Mouse (Mus musculus): ENCODE results near the gene Astl. TPM values are rescaled to one million over a fixed set of nuclear protein-coding genes. Genes with fewer than 3 reads are reported as not detected.
A peak's percentile ranks its signal among the peaks of the same experiment; 100 is the strongest.
"Not testable (repeated sequence)": the region's sequence is repeated elsewhere in the genome, so short reads cannot be mapped to it uniquely, and the experiment has no call there.

Gene Astl
- not detected in 2 replicates for polyA plus RNA-seq (2016; fragmentation: Nextera tagmentation; extraction: Ambion mirVana)

GRCm38 (mm10) chr2:127338416-127338815 lies at the start of gene Astl:
Gene Astl, plus strand, starts transcription at chr2:127338639.
- Histone ChIP-seq H3K4me1 (replicated peaks) (peaks cover 17% of the 10 kb centered on the region), H3K27me3 (peaks cover 55% of the 10 kb centered on the region), H3K4me2 (peak within 1 kb of the TSS; percentile 97), H3K27ac (no peak within 1 kb of the TSS), H3K9ac (replicated peaks) (no peak within 1 kb of the TSS), H3K4me3 (replicated peaks) (0 out of 2 replicates have a peak within 1 kb of the TSS, but pooled peaks have one; percentile 55), H3K9me3 (no peaks in the 10 kb centered on the region), H3K36me3 (no peaks in the 10 kb centered on the region)
- WGBS: 87% methylated on average over 4 of the region's 4 CpGs
- ATAC-seq (ENCODE audit: insufficient number of reproducible peaks, insufficient read depth, low FRiP score, low TSS enrichment, low read depth): no peak

GRCm38 (mm10) chr2:127292250-127292649 lies 46.2 kb upstream of the Astl start:
- Histone ChIP-seq H3K27ac (no peak overlapping the region), H3K9me3 (no peaks in the 10 kb centered on the region), H3K36me3 (peaks cover 86% of the 10 kb centered on the region), H3K4me1 (replicated peaks) (no peaks in the 10 kb centered on the region), H3K4me3 (replicated peaks) (no peak overlapping the region), H3K4me2 (no peak overlapping the region), H3K27me3 (no peaks in the 10 kb centered on the region), H3K9ac (replicated peaks) (no peak overlapping the region)
- ATAC-seq (ENCODE audit: insufficient number of reproducible peaks, insufficient read depth, low FRiP score, low TSS enrichment, low read depth): no peak
- WGBS: 82% methylated on average over 4 of the region's 4 CpGs

GRCm38 (mm10) chr2:127297001-127297805 lies 41.2 kb upstream of the Astl start:
- Histone ChIP-seq H3K4me3 (replicated peaks) (no peak overlapping the region), H3K36me3 (peaks cover 88% of the 10 kb centered on the region), H3K27me3 (no peaks in the 10 kb centered on the region), H3K4me1 (replicated peaks) (no peaks in the 10 kb centered on the region; the same call in 1 of the 2 replicates), H3K4me2 (no peak overlapping the region), H3K9ac (replicated peaks) (no peak overlapping the region), H3K9me3 (no peaks in the 10 kb centered on the region), H3K27ac (no peak overlapping the region)
- no peak for ATAC-seq (ENCODE audit: insufficient number of reproducible peaks, insufficient read depth, low FRiP score, low TSS enrichment, low read depth)
- WGBS: 93% methylated on average over 7 of the region's 7 CpGs

- no peak overlapping the region for H3K4me2 ChIP-seq
- WGBS: 95% methylated on average over 1 of the region's 1 CpGs
- H3K9me3 ChIP-seq: no peaks in the 10 kb centered on the region
- H3K36me3 ChIP-seq: peaks cover 79% of the 10 kb centered on the region
- 0 out of 2 replicates have a peak overlapping the region, but pooled peaks have one; percentile 3 for H3K27ac ChIP-seq
- H3K4me3 ChIP-seq (replicated peaks): no peak overlapping the region
- no peaks in the 10 kb centered on the region for H3K27me3 ChIP-seq
- H3K4me1 ChIP-seq (replicated peaks): no peaks in the 10 kb centered on the region; the same call in 1 of the 2 replicates
- no peak for ATAC-seq (ENCODE audit: insufficient number of reproducible peaks, insufficient read depth, low FRiP score, low TSS enrichment, low read depth)
- no peak overlapping the region for H3K9ac ChIP-seq (replicated peaks)
Measured at GRCm38 (mm10) chr2:127298056-127298455, 40.4 kb upstream of the Astl start.

- Histone ChIP-seq H3K9ac (replicated peaks) (no peak overlapping the region), H3K36me3 (peaks cover 55% of the 10 kb centered on the region), H3K4me3 (replicated peaks) (no peak overlapping the region), H3K27me3 (no peaks in the 10 kb centered on the region), H3K4me2 (no peak overlapping the region), H3K27ac (no peak overlapping the region), H3K9me3 (no peaks in the 10 kb centered on the region), H3K4me1 (replicated peaks) (no peaks in the 10 kb centered on the region; the same call in 1 of the 2 replicates)
- WGBS: 84% methylated on average over 3 of the region's 3 CpGs
- no peak for ATAC-seq (ENCODE audit: insufficient number of reproducible peaks, insufficient read depth, low FRiP score, low TSS enrichment, low read depth)
Measured at GRCm38 (mm10) chr2:127300701-127301100, 37.7 kb upstream of the Astl start.

- no peak overlapping the region for H3K4me2 ChIP-seq
- WGBS: 89% methylated on average over 3 of the region's 3 CpGs
Measured at GRCm38 (mm10) chr2:127301883-127302282, 36.6 kb upstream of the Astl start.

GRCm38 (mm10) chr2:127304192-127304591 lies 34.2 kb upstream of the Astl start:
- ATAC-seq (ENCODE audit: insufficient number of reproducible peaks, insufficient read depth, low FRiP score, low TSS enrichment, low read depth); H3K9ac ChIP-seq (replicated peaks): not testable (repeated sequence)
- WGBS: 94% methylated on average over 4 of the region's 4 CpGs

More at GRCm38 (mm10) chr2:127301883-127302282, 36.6 kb upstream of the Astl start:
- Histone ChIP-seq H3K9ac (replicated peaks) (no peak overlapping the region), H3K9me3 (no peaks in the 10 kb centered on the region), H3K4me1 (replicated peaks) (no peaks in the 10 kb centered on the region; the same call in 1 of the 2 replicates), H3K4me3 (replicated peaks) (no peak overlapping the region), H3K36me3 (peaks cover 43% of the 10 kb centered on the region), H3K27ac (no peak overlapping the region), H3K27me3 (no peaks in the 10 kb centered on the region)
- no peak for ATAC-seq (ENCODE audit: insufficient number of reproducible peaks, insufficient read depth, low FRiP score, low TSS enrichment, low read depth)

GRCm38 (mm10) chr2:127304609-127305210 lies 33.7 kb upstream of the Astl start:
- Histone ChIP-seq H3K27me3 (no peaks in the 10 kb centered on the region), H3K27ac (no peak overlapping the region), H3K4me1 (replicated peaks) (no peaks in the 10 kb centered on the region), H3K36me3 (peaks cover 15% of the 10 kb centered on the region), H3K4me2 (no peak overlapping the region), H3K9me3 (no peaks in the 10 kb centered on the region), H3K9ac (replicated peaks) (no peak overlapping the region), H3K4me3 (replicated peaks) (no peak overlapping the region)
- WGBS: 79% methylated on average over 3 of the region's 3 CpGs
- no peak for ATAC-seq (ENCODE audit: insufficient number of reproducible peaks, insufficient read depth, low FRiP score, low TSS enrichment, low read depth)

More at GRCm38 (mm10) chr2:127304192-127304591, 34.2 kb upstream of the Astl start:
- H3K4me1 ChIP-seq (replicated peaks); H3K4me3 ChIP-seq (replicated peaks); H3K9me3 ChIP-seq; H3K4me2 ChIP-seq; H3K27me3 ChIP-seq; H3K27ac ChIP-seq: not testable (repeated sequence)
- H3K36me3 ChIP-seq: peaks cover 20% of the 10 kb centered on the region

GRCm38 (mm10) chr2:127306123-127306522 lies 32.3 kb upstream of the Astl start:
- H3K4me1 ChIP-seq (replicated peaks): no peaks in the 10 kb centered on the region
- no peak overlapping the region for H3K4me3 ChIP-seq (replicated peaks)
- H3K27ac ChIP-seq: no peak overlapping the region
- no peak overlapping the region for H3K4me2 ChIP-seq
- H3K9me3 ChIP-seq: no peaks in the 10 kb centered on the region
- no peak overlapping the region for H3K9ac ChIP-seq (replicated peaks)
- peaks cover under 1% of the 10 kb centered on the region; the same call in 1 of the 2 replicates for H3K36me3 ChIP-seq
- no peak for ATAC-seq (ENCODE audit: insufficient number of reproducible peaks, insufficient read depth, low FRiP score, low TSS enrichment, low read depth)
- no peaks in the 10 kb centered on the region for H3K27me3 ChIP-seq

- Histone ChIP-seq H3K9ac (replicated peaks) (no peak overlapping the region), H3K9me3 (no peaks in the 10 kb centered on the region), H3K27me3 (no peaks in the 10 kb centered on the region), H3K27ac (no peak overlapping the region), H3K4me1 (replicated peaks) (no peaks in the 10 kb centered on the region), H3K4me3 (replicated peaks) (no peak overlapping the region), H3K36me3 (no peaks in the 10 kb centered on the region), H3K4me2 (no peak overlapping the region)
- ATAC-seq (ENCODE audit: insufficient number of reproducible peaks, insufficient read depth, low FRiP score, low TSS enrichment, low read depth): no peak
- WGBS: 37% methylated on average over 3 of the region's 3 CpGs
Measured at GRCm38 (mm10) chr2:127307179-127307578, 31.3 kb upstream of the Astl start.

GRCm38 (mm10) chr2:127308660-127309059 lies 29.8 kb upstream of the Astl start:
- no peak overlapping the region for H3K27ac ChIP-seq
- no peak overlapping the region for H3K9ac ChIP-seq (replicated peaks)
- H3K4me1 ChIP-seq (replicated peaks): no peaks in the 10 kb centered on the region
- H3K9me3 ChIP-seq: no peaks in the 10 kb centered on the region
- H3K4me2 ChIP-seq: no peak overlapping the region
- 90% methylated on average over 2 of the region's 2 CpGs for WGBS
- ATAC-seq (ENCODE audit: insufficient number of reproducible peaks, insufficient read depth, low FRiP score, low TSS enrichment, low read depth): no peak
- H3K36me3 ChIP-seq: no peaks in the 10 kb centered on the region
- no peaks in the 10 kb centered on the region for H3K27me3 ChIP-seq
- H3K4me3 ChIP-seq (replicated peaks): no peak overlapping the region
